Mouse (Mus musculus) forelimb bud, embryonic 11.5 days (tissue): ENCODE results near the gene Smim24.

Experiments used
- DNase-seq: peaks from one replicate; pipeline ENCODE4 v3.0.0-alpha.2; 2012; ENCODE audit warnings: low read depth, low spot score

Smim24 gene

DNA sequence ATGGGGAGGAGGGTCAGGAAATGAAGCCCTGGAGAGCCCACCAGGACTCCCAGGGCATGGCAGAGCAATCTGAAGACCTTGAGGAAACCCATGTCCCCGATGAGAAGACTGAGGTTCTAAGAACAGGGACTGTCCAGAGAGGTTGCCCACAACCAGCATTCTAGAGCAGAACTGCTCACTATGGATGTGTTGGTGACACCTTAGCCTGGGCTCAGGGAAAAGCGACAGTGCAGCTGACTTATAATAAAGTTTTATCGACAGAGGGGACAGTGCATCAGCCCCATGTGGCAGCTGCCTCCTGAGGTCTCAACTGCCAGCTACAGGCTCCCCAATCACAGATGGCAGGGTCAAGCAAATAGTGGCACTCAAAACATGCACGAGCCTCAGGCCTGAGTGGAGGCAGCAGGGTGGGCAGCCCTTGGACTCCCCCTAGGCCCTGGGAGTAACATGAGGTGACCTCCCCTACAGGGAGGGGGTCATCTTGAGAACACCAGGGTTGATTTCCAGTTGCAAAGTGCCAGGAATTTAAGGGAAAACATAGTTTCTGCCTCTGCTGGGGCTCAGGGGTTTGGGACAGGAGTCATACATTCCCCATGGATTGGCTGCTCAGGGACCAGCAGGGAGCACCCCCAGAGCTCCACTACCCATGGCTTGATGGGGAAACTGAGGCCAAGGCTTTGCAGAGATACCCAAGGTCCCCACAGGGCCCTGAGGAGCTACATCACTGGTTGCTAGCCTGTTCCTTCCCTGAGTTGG lies 28.4 kb downstream of the Smim24 start:
- no peak for DNase-seq

DNA sequence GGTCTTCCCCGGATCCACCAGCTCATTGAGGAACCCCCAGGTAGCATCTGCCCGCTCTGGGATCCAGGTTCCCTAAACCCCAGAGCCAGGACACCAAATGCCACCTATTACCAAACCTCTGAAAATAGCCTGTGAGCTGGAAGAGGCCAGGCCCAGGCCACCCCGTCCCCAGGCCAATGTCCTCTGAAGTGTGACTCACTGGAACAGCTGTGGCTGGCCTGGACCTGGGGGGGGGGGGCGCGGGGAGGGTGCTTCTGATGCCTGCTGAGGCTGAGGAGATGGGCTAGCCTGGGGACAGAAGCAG lies 28.9 kb downstream of the Smim24 start:
- no peak for DNase-seq

DNA sequence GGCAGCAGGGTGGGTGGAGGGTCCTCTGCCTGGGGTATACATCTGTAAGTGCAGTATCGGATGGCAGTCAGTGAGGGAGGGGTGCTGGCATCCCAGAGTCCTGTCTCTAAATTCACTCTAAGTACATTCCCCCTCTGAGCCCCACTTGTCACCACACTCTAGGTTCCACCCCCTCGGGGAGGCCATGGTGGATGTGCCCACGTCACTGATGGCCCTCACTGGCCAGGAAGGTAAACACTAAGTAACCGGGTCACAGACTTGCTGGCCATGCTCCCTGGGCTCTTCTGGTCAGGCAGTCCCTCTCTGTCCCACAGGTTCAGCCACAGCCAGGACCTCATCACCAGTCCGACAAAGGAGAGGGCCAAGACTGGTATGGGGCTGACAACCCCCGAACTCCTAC lies 29.3 kb downstream of the Smim24 start:
- DNase-seq = no peak

DNA sequence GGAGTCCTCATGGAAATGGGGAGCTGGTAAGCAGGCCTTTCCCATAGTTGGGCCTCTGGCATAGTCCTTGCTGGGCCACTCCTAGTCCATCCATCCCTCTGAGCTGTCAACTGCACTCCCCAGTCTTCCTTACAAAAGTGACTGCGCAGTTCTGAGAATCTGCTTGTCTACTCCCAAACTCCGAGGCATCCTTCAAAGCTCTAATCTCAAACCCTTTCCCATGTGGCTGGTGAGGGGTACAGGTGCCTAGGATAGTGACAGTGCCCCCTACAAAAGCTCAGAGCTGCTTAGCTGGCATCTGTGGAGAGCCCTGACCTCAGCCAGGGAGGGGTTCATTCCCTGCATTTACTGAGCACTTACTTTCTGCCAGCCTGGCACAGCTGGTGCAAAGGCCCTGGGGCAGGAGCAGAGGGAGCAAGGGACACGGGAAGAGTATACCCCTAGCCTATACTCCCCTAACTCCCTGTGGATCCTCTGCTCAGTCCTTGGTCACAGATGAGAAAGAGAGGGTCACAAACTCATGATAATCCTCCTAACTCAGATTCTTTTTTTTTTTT lies 29.9 kb downstream of the Smim24 start:
- DNase-seq = no peak

DNA sequence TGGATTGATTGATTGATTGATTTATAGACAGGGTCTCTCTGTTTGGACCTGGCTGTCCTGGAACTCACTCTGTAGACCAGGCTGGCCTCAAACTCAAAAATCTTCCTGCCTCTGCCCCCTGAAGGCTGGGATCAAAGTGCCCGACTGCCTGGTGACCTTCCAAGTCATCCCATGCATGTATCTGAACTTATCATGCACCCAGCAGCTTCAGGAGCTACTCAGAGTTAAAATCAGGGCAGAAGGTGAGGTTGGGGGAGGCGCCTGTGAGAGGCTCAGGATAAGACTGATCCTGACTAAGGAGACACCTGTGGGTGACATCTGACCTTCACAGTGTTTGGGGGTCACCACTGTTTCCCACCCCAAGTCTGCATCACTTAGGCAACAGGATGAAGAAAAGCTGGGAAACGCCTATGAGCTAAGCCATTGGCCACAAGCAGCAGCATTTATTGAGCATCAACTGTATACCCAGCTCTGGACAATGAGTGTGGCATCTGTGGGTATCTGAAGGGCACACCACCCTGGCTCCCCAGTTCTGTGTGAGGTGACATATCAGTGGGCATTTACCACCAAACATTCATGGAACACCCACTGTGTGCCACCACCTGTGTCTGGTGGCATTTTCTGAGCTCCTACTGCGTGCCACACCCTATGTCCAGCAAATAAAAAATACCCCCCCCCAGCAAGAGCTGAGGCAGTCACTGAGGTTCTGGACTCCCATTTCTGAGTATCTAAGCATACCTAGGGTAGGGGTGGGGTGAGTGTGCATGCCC lies 30.8 kb downstream of the Smim24 start:
- DNase-seq = no peak

DNA sequence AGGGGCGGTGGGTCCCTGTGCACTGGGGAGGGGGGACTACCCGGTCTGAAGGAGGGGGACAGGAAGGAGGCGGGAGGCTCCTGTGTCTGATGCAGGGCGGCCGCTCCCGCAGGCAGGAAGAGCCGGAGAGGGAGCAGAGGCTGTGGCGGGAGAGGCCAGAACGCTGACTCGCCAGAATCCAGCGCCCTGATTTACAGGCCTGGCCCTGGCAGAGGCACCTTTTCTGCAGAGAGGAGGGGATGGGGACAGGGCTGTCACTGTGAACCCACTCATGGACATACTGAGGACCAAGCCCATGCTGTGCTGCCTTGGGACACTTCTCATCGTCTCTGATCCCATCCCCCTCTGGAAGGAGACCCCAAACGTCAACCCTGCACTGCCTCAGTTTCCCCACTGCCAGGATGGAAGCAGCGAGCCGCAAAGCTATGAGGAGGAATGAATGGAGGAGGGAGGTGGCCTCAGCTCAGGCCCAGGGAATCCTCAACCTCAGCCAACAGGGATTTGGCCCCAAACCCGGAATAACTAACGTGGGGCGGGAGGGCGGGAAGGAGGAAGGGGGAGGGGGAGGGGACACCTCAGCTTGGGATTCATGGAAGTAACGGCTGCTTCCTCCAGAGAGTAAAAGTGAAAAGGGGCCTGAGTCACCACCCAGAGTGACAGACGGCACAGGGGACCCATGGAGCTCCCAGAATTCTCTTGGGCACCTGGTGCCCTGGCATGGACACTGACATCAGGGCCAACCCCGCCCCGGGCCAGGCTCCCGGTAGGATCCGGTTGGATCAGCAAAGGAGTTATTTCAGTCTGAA lies 31.6 kb downstream of the Smim24 start:
- no peak for DNase-seq

DNA sequence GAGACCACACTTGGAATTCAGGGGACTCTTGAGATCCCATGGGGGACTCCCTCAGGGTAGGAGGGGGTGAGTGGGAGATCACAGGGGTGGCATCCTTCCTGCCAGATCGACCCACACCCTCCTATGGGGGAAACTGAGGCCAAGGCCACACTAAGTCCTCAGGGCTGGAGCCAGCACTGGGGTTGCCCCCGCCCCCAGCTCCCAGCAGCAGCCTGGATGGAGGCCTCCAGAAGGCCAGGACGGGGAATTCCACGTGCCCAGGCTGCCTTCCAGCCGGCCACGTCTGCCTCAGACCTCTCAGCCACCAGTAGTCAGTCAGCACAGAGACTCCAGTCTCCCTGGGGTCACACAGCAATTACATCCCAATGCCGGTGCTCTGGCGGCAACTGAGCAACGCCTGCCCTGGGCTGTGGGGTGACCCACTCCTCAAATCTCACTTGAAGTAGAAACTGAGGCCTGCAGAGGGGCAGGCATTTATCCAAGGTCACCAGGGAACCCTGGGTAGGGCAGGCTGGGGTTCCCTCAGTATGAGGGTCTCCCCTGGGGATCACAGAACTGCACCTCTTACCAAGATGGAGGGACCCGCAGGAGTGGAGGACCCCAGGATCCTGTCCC lies 32.5 kb downstream of the Smim24 start:
- DNase-seq = no peak

DNA sequence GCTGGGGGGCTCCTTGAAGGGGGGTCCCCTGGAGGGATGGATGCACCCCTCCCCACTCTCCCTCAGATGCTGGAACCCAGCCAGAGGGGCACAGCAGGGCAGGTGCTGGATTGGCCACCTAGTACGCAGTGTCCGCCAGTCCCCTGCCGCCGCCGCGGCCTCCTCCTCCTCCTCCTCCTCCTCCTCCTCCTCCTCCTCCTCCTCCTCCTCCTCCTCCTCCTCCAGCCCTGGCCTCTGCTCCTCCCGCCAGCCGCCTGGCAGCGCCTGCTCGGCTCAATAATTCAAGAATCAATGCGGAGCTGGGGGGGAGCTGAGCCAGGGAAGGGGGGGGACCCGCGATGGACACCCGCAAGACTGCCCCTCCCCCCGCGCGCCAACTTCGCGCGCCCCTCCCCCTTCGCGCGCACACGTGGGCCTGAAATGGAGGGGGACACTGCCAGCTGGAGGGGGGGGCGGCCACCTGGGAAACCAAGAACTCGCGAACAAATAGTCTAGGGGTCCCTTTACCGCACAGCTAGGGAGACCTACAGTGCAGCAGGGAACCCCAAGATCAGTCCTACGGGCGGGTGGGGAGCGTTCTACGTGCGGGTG lies 33.3 kb downstream of the Smim24 start:
- no peak for DNase-seq

DNA sequence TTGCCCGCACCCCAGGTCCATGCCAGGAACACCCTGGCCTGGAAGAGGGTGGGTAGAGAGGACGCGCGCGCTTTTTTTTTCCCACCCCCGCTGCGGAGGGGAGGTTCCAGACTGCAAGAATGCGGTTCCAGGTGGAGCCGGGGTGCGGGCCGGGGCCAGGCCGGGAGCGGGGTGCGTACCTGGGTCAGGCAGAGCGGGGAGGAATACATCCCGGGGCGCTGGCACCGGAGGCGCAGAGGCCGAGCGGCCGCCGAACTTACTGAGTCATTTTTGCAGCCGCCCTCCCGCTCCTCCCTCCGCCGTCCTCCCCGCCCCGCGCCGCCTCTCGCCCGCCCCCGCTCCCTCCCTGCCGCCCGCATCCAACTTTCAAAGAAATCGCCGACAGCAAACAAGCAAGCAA lies 34.0 kb downstream of the Smim24 start:
- no peak for DNase-seq

DNA sequence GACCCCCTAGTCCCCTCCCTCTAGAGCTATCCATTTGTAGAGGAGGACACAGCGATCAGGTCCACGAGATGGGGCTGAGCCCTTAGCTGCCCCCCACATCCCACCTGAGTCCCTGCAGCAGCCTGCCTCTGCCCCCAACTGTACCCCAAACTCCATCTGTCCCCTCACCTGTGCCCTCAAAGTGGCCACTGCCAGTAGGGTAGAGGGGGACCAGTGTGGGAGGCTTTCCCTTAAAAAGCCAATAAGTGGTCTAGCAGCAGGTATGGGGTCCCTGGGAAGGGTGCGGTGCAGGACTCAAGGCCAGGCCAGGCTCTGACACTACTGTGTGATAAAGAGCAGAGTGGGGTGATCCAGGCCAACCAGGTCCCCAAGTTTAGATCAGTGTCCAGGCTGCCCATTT lies 34.5 kb downstream of the Smim24 start:
- no peak for DNase-seq

DNA sequence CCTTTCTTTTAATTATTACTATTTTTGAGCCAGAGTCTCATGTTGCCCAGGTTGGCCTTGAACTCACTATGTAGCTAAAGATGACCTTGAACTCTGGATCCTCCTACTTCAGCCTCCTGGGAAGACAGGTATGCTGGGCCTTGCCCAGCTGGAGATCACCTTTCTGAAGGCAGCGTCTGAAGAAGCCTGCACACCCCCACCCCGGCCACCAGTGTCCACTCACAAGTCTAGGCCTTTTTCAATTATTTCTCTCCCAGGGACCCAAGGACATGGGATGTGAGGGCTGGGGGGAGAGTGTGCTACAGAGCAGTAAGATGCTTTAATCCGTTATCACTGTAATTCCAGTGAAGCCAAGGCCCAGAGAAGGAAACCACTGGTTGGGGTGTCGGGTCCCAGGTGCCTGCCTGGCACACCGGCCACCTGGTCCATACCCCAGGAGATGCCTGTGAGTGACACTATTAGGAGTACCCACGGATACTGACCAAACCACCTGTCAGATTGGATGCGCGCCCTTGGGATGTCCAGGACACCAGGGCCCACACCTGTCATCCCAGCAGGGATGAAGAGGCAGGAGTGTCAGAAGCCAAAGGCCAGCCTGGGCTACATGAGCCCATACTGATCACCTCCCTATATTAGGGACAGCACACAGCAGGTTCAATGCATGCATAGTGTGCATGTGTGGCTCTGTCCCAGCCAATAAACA lies 35.1 kb downstream of the Smim24 start:
- no peak for DNase-seq

DNA sequence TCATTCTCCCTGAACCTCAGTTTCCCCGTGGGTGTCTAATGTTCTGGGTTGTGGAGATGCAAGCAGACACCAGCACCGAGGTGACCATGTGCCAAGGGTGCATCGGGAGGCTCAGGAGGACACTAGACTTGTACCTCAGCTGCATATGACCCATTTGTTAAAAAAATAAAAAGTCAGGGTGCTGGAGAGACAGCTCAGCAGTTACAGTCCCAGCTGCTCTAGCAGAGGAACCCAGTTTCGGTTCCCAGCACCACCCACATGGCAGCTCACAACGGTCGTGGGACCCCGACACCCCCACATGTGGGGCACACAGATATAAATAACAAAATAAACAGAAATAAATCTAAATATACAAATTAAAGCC lies 35.6 kb downstream of the Smim24 start:
- no peak for DNase-seq

DNA sequence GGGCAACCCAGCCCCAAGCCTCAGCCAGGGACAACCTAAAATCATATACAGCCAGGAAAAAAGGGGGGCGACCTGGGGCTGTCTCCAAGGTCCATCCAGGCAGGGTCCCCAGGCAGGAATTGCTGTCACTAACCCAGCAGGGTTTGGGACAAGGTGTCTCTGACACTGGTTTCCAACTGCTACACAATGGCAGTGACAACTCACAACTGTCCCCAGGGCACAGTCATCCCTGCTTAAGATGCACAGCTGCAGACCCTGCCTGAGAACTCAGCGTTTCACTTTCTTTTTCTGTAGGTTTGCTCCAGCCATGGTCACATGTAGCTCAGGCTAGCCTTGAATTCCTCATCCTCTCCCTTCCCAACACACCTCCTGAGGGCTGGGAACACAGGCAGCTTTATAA lies 36.2 kb downstream of the Smim24 start:
- no peak for DNase-seq

DNA sequence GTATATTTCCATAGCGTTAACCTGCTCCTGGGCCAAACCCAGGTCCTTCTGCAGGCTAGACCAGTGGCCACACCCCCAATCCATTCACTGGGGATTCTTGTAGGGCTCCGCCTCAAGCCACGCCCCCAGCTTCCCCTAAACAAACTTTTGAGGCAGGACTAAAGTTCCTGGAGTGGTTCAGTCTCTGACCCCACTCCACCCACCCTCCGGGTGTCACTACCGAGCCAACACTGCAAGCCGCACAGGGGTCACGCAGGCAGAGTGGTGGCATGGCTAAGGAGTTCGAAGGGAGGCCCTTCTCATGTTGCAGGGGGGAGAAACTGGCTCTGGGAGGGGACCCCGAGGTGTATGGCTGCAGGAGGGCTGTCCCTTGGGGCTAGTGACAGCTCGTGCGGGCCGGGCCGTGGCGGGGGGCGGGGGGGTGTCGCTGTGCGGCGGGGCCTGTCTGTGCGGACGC lies 36.8 kb downstream of the Smim24 start:
- DNase-seq = peak; percentile 75

DNA sequence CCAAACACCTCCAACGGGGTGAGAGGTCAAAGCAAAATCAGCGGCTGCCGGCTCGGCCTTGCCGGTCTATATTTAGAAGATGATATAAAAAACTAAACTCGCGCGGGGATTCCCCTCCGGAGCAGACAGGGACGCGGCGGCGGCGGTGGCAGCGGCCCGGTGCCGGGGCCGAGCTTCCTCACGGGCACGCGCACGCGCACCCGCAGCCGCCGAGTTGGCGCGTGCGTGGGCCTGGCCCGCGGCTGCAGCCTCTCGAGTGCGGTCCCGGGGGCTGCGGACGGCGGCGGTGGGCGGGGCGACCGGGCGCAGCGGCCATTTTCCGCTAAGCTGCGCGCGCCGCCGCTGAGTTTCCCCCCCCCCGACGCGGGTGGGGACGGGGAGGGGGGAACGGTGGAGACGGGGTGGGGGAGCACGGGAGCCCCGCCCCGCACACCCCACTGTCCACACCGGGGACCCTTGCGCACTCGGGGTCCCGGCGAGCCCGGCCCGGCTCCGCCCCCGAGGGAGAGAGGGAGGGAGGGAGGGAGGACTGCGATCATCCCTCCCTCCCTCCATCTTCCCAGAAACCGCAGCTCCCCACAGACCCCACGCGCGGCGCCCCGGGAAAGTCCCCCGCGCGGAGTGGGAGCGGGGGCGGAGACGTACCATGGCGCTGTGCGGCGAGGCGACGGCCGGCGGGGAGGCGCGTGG lies 37.4 kb downstream of the Smim24 start:
- DNase-seq = no peak

DNA sequence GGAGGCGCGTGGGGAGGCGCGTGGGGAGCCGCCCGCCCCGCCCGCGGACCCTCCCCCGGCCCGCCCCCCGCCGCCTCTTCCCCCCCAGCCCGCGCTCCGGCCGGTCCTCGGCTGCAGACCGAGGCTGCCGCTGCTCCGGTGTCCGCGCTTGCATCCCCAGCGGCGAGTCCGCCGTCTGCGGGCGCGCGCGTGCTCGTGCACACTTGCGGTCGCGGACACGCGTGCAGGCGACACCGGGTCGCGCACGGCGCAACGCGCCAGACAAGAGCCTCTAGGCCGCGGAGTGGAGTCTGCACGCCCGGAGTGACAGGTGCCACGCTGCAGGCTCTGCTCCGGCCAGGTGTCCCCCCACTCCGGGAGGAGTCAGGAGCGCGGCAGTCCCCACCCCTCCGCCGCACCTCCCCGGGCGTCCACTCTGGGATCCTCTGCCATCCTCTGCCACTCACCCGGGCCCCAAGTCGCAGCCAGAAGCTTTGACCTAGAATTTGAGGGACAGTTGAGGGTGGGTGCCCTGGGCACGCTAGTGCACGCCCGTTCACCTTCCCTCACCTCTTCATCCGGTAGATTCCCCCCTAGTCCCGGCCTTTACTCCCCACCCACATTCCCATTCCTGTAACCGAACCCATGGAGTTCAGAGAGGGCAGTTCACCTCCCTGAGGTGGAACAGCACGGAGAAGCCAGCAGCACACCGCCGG lies 38.1 kb downstream of the Smim24 start:
- no peak for DNase-seq

DNA sequence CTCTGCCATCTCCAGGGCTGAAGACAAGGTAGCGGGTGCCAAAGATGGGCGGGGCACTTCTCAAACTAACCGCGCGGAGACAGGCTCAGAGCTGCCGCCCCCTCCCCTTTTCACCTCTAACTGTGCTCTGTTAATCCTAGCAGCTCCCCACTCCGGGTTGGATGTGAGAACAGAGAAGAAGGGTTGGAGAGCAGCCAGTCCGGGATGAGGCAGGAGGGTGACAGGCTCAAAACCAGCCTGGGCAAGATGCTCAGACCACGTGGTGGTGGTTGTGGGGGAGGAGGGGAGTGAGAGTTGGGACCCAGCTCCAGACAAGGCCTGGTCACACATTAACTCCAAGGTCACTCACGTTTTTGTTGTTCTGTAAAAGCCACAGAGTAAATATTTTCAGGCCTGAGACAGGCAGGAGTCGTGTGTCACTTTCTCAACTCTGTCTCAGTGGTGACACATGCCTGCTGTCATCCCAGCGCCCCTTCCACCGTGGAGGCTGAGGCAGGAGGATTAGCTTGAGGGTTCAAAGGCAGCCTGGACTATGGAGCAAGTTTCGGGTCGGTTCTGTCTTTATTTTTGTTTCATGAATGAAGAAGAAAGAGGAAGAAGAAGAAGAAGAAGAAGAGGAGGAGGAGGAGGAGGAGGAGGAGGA lies 38.8 kb downstream of the Smim24 start:
- DNase-seq = no peak

DNA sequence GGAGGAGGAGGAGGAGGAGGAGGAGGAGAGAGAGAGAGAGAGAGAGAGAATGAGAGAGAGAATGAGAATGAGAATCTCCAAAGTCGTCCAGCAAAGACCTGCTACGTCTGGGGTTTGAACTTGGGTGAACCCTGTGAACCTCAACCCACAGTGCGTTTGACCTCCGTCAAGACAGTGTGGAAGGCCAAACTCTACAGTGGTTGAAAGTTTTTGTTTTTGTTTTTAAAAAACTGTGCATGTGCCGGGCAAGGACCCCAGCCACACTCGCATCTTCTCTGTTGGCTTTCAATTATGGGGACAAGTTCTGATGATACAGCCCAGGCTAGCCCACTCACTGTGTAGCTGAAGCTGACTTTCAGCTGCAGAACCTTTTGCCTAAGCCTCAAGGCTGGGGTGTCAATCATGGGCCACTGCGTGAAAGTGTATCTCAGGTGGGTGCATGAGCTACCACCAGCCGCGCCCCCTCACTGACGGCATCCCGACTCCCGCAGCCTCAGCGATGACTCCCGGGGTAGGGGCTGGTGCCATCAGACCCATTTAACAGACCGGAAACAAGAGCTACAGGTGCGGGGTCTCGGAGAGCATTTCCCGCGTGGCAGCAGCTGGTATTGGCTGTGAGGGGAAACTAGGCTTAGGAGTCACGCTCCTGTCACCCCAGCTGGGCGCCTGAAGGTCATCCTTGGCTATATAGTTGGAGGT lies 39.5 kb downstream of the Smim24 start:
- no peak for DNase-seq

DNA sequence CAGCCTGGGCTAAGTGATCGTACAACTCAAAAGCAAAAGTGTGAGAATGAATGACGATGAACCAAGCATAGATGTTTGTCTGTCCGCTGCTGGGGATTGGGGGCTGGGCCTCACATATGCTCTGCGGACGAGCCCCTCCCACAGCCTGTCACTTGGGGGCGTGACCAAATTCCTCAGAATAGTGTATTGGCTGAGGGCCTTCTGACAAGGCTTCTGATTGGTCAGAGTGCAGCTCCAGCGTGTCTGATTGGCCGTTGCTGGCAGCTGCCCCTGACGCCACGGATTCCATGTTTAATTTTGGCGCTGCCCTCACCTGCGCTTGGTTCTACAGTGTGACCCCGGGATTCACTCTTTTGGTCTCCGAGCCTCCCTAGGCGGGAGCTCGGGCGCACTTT lies 40.0 kb downstream of the Smim24 start:
- peak; percentile 89 for DNase-seq
